Mouse (Mus musculus) kidney, adult 2 months (tissue): ENCODE measurements around the gene Gm49601.

Experiments used
- CTCF ChIP-seq: fragments of 200-500 bp; conservative IDR thresholded peaks from 2 replicates; pipeline ENCODE4 v1.5.1; 2011; ENCODE audit warnings: low read depth, mild to moderate bottlenecking, control low read depth, low read length, moderate library complexity, mixed read lengths; ENCODE audit not compliant: insufficient read depth, insufficient read length
- POLR2A ChIP-seq: fragments of 200-500 bp; IDR thresholded peaks from one replicate; pipeline ENCODE4 v1.6.1; 2011; ENCODE audit warnings: low read depth, low read length, control low read depth

- TF ChIP-seq CTCF = no peak
- no peak for TF ChIP-seq POLR2A
Observed at GRCm38 (mm10) chr16:18632816-18633215, 6.6 kb upstream of the Gm49601 start.
